Mouse (Mus musculus): ENCODE measurements around the gene Yeats2. TPM values are rescaled to one million over a fixed set of nuclear protein-coding genes. Genes with fewer than 3 reads are reported as not detected.

Yeats2 gene
- total and polyA plus RNA-seq, 3 experiments = 7.2 to 8.7 (median 7.7) TPM

DNA sequence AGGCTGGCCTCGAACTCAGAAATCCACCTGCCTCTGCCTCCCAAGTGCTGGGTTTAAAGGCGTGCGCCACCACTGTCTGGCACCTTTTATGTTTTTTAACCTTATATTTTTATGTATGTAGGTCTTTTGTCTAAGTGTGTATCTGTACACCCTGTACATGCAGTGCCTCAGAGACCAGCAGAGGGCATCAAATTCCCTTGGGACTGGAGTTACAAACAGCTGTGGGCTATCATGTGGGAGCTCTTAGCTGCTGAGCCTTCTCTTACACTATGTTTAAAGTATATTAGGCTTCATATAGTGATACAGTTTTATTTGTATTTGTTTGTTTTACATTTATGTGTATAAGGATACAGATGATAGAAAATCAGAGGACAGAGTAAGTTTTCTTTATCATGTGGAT is 54.7 kb downstream of the Yeats2 start:
- WGBS = 97% methylated on average over 3 of the region's 3 CpGs
- Histone ChIP-seq H3K9ac (ENCODE audit: low read depth, low read length) (no peak overlapping the region), H3K27me3 (ENCODE audit: control insufficient read depth, insufficient read depth, low read length) (no peaks in the 10 kb centered on the region; the same call in 1 of the 2 replicates), H3K79me2 (replicated peaks; ENCODE audit: control insufficient read depth, insufficient read depth, low read length) (no peaks in the 10 kb centered on the region), H3K27ac (no peak overlapping the region), H3K4me3 (no peak overlapping the region), H3K4me1 (ENCODE audit: control insufficient read depth, insufficient read depth, low read length) (no peaks in the 10 kb centered on the region), H3K36me3 (ENCODE audit: control insufficient read depth, insufficient read depth, low read length) (peaks cover 2% of the 10 kb centered on the region)
- no peak for TF ChIP-seq POLR2A (IDR thresholded peaks at IDR 0.05; ENCODE audit: insufficient read depth, low read depth, low read length)
- peak; percentile 60 for TF ChIP-seq CTCF (IDR thresholded peaks at IDR 0.05)
- intact Hi-C loops (cut with DNase I) = no loop called here
- no peak for DNase-seq

DNA sequence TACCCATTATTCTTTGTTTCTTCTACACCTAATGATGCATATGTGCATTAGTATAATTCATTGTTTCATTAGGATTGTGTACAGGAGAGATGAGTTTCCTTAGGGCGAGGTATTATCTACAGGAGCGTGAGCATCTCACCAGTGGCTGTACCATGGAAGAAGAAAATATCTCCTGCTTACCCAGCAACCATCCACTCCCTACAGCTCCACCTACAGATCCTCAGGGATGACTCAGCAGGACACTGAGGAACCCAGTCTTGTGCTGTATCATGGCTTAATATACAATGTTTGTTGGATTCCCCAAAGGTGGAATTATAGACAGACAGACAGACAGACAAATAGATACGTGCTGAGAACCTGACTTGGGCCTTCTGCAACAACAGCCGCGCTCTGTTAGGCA is 56.1 kb downstream of the Yeats2 start:
- no peak for DNase-seq
- Histone ChIP-seq H3K36me3 (ENCODE audit: control insufficient read depth, insufficient read depth, low read length) (no peaks in the 10 kb centered on the region; the same call in 1 of the 2 replicates), H3K27ac (no peak overlapping the region), H3K4me1 (ENCODE audit: control insufficient read depth, insufficient read depth, low read length) (no peaks in the 10 kb centered on the region), H3K9ac (ENCODE audit: low read depth, low read length) (no peak overlapping the region), H3K4me3 (no peak overlapping the region), H3K27me3 (ENCODE audit: control insufficient read depth, insufficient read depth, low read length) (no peaks in the 10 kb centered on the region; the same call in 1 of the 2 replicates), H3K79me2 (replicated peaks; ENCODE audit: control insufficient read depth, insufficient read depth, low read length) (no peaks in the 10 kb centered on the region)
- intact Hi-C loops (cut with DNase I) = no loop called here
- WGBS = 95% methylated on average over 5 of the region's 5 CpGs
- TF ChIP-seq CTCF (IDR thresholded peaks at IDR 0.05) (no peak), EP300 (IDR thresholded peaks at IDR 0.05; ENCODE audit: insufficient read depth, low read depth, low read length) (no peak), POLR2A (IDR thresholded peaks at IDR 0.05; ENCODE audit: insufficient read depth, low read depth, low read length) (no peak)

DNA sequence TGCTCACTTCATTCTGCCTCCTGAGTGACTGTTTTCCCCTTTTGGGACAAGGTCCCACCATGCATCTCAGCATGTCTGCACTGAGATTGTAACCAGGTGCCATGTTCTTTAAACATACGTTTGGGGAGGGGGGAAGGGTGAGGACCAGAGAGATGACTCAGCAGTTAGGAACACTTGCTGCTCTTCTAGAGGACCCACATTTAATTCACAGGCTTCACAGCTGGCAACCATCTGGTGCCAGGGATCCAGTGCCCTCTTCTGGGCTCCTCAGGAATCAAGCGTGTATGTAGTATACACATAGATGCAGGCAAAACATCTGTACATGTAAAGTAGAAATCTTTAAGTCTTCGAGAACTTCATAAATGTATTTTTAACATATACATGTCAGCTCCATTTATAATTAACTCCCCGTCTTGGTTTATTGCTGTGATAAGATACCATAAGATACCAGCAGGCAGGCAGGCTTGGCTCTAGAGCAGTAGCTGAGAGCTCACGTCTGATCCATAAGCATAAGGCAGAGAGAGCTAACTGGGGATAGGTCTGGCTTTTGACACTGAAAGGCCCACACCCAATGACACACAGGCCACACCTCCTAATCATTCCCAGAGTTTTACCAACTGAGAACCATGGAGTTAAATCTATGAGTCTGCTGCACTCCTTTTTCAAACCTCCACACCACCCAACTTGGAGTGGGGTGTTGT is 58.8 kb downstream of the Yeats2 start:
- intact Hi-C loops (cut with DNase I) = no loop called here
- no peak overlapping the region for H3K27ac ChIP-seq
- DNase-seq = no peak
- no peaks in the 10 kb centered on the region; the same call in 1 of the 2 replicates for H3K27me3 ChIP-seq (ENCODE audit: control insufficient read depth, insufficient read depth, low read length)
- no peaks in the 10 kb centered on the region for H3K4me1 ChIP-seq (ENCODE audit: control insufficient read depth, insufficient read depth, low read length)
- no peak overlapping the region for H3K4me3 ChIP-seq
- no peak overlapping the region for H3K9ac ChIP-seq (ENCODE audit: low read depth, low read length)
- 91% methylated on average over 5 of the region's 5 CpGs for WGBS
- no peaks in the 10 kb centered on the region; the same call in 1 of the 2 replicates for H3K36me3 ChIP-seq (ENCODE audit: control insufficient read depth, insufficient read depth, low read length)
- H3K79me2 ChIP-seq (replicated peaks; ENCODE audit: control insufficient read depth, insufficient read depth, low read length) = no peaks in the 10 kb centered on the region
- no peak for TF ChIP-seq EP300 (IDR thresholded peaks at IDR 0.05; ENCODE audit: insufficient read depth, low read depth, low read length)
- TF ChIP-seq CTCF (IDR thresholded peaks at IDR 0.05) = 0 out of 2 replicates have a peak, but pooled peaks have one; percentile 14
- no peak for TF ChIP-seq POLR2A (IDR thresholded peaks at IDR 0.05; ENCODE audit: insufficient read depth, low read depth, low read length)

DNA sequence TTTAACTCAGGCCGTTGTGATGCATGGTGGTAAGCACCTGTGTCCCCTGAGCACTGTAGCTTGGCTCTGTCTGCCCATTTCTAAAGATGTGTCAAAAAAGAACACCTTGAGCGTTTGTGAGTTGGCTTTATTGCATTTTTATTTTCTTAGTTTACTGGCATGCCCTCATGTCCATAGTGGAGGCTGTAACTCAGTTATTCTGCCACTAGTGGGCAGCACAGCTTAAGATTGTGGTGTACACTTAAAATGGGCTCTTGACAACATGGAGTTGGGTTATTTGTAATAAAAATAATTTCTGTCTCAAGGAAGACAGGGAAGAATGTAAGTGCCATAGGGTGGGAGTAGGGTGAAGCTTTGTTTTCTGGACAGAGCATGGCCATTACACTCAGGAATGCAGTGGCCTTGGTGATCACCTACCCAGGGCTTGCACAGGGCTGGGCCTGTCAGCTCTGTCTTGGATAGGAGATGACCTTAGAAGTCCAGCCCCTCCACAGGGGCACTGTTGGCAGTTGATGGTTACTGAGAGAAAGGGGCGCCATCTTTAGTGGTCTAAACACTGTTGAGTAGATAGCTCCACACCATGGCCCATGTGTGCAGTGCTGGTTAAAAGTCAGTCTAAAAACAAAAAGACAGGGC is 72.8 kb downstream of the Yeats2 start:
- H3K4me1 ChIP-seq (ENCODE audit: control insufficient read depth, insufficient read depth, low read length) = no peaks in the 10 kb centered on the region
- intact Hi-C loops (cut with DNase I) = loop anchor here (2.0 to 5.0 kb wide), 2 partner anchors 89 to 269 kb away; partner anchors contain the start of gene Parl
- H3K79me2 ChIP-seq (replicated peaks; ENCODE audit: control insufficient read depth, insufficient read depth, low read length) = no peaks in the 10 kb centered on the region
- H3K36me3 ChIP-seq (ENCODE audit: control insufficient read depth, insufficient read depth, low read length) = no peaks in the 10 kb centered on the region
- no peak overlapping the region for H3K4me3 ChIP-seq
- peak; percentile 12 to 37 for DNase-seq
- peak; percentile 87 for TF ChIP-seq CTCF (IDR thresholded peaks at IDR 0.05)
- no peak for TF ChIP-seq EP300 (IDR thresholded peaks at IDR 0.05; ENCODE audit: insufficient read depth, low read depth, low read length)
- TF ChIP-seq POLR2A (IDR thresholded peaks at IDR 0.05; ENCODE audit: insufficient read depth, low read depth, low read length) = no peak
- no peak overlapping the region for H3K9ac ChIP-seq (ENCODE audit: low read depth, low read length)
- WGBS = 82% methylated on average over 3 of the region's 3 CpGs
- H3K27ac ChIP-seq = no peak overlapping the region
- no peaks in the 10 kb centered on the region for H3K27me3 ChIP-seq (ENCODE audit: control insufficient read depth, insufficient read depth, low read length)

DNA sequence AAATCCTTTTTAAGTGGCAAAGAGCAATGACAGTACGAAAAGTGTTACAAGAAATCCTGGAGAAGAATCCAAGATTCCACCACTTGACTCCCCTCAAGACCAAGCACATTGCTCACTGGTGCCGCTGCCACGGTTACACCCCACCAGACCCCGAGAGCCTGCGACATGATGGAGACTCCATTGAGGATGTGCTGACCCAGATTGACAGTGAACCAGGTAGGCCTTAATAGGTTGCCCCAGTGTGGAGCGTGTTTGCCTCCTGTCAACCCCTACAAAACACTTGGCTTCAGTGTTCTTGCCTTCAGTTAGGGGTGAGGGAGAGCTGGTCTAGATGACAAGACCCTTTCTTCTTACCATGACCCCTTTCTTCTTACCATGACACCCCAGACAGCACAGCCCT is 81.9 kb downstream of the Yeats2 start:
- no peak overlapping the region for H3K27ac ChIP-seq
- H3K79me2 ChIP-seq (replicated peaks; ENCODE audit: control insufficient read depth, insufficient read depth, low read length) = no peaks in the 10 kb centered on the region
- H3K36me3 ChIP-seq (ENCODE audit: control insufficient read depth, insufficient read depth, low read length) = peaks cover 1% of the 10 kb centered on the region
- intact Hi-C loops (cut with DNase I) = no loop called here
- over 99% methylated on average over 6 of the region's 6 CpGs for WGBS
- no peaks in the 10 kb centered on the region for H3K27me3 ChIP-seq (ENCODE audit: control insufficient read depth, insufficient read depth, low read length)
- no peak for DNase-seq
- no peak for TF ChIP-seq EP300 (IDR thresholded peaks at IDR 0.05; ENCODE audit: insufficient read depth, low read depth, low read length)
- no peak for TF ChIP-seq CTCF (IDR thresholded peaks at IDR 0.05)
- no peak for TF ChIP-seq POLR2A (IDR thresholded peaks at IDR 0.05; ENCODE audit: insufficient read depth, low read depth, low read length)
- no peak overlapping the region for H3K4me3 ChIP-seq
- no peaks in the 10 kb centered on the region; the same call in 1 of the 2 replicates for H3K4me1 ChIP-seq (ENCODE audit: control insufficient read depth, insufficient read depth, low read length)
- no peak overlapping the region for H3K9ac ChIP-seq (ENCODE audit: low read depth, low read length)

DNA sequence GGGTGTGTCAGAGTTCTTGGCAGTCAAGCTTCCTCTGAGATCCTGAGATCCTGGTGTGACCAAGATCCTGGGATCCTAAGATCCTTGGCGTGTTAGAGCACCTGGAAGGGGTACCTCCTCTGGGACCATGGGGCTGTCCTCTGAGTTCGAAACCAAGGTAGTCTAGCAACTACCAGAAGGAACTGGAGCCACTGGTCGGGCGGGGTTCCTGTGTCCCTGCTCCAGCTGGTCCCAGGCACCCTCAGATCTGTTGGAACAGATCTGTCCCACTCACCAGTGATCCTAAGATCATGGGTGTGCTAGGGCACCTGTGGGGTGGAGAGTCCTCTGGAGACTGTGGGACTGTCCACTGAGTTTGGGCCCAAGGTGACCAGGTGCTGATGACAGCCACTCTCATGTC is 85.8 kb downstream of the Yeats2 start:
- no peaks in the 10 kb centered on the region; the same call in 1 of the 2 replicates for H3K4me1 ChIP-seq (ENCODE audit: control insufficient read depth, insufficient read depth, low read length)
- H3K9ac ChIP-seq (ENCODE audit: low read depth, low read length) = no peak overlapping the region
- no peaks in the 10 kb centered on the region for H3K79me2 ChIP-seq (replicated peaks; ENCODE audit: control insufficient read depth, insufficient read depth, low read length)
- no peak for TF ChIP-seq EP300 (IDR thresholded peaks at IDR 0.05; ENCODE audit: insufficient read depth, low read depth, low read length)
- TF ChIP-seq POLR2A (IDR thresholded peaks at IDR 0.05; ENCODE audit: insufficient read depth, low read depth, low read length) = no peak
- no peak for TF ChIP-seq CTCF (IDR thresholded peaks at IDR 0.05)
- no peaks in the 10 kb centered on the region for H3K27me3 ChIP-seq (ENCODE audit: control insufficient read depth, insufficient read depth, low read length)
- 93% methylated on average over 4 of the region's 4 CpGs for WGBS
- no peak for DNase-seq
- peaks cover 1% of the 10 kb centered on the region for H3K36me3 ChIP-seq (ENCODE audit: control insufficient read depth, insufficient read depth, low read length)
- H3K27ac ChIP-seq = no peak overlapping the region
- no peak overlapping the region for H3K4me3 ChIP-seq
- intact Hi-C loops (cut with DNase I) = no loop called here

Data from heart, adult 2 months (tissue).